Mouse (Mus musculus) spleen, adult 2 months (tissue): ENCODE results near the gene Hs3st5.

Experiments
- CTCF ChIP-seq: fragments of 200-500 bp; IDR thresholded peaks from 2 replicates; pipeline ENCODE4 v1.5.1; 2011; ENCODE audit warnings: mild to moderate bottlenecking, inconsistent platforms; ENCODE audit not compliant: insufficient read depth, insufficient read length, insufficient replicate concordance; ENCODE audit errors: extremely low read depth
- POLR2A ChIP-seq: fragments of 200-500 bp; IDR thresholded peaks from 2 replicates; pipeline ENCODE4 v1.6.1; 2011; ENCODE audit warnings: low read depth, low read length, inconsistent platforms

- TF ChIP-seq CTCF: no peak
- TF ChIP-seq POLR2A: no peak
Measured at GRCm38 (mm10) chr10:36650653-36651052, 144.0 kb downstream of the Hs3st5 start.
